Comparison of ENCODE assay signal across 10 mouse cellular contexts in genomic region chr9:100571511-100571910, GRCm38 (mm10). TPM values are rescaled to one million over a fixed set of nuclear protein-coding genes. Genes with fewer than 3 reads are reported as not detected.
A peak's percentile ranks its signal among the peaks of the same experiment; 100 is the strongest.
DNase-seq lines count a peak whose midpoint lies in the region; ATAC-seq and TF ChIP-seq lines count a peak whose summit lies in the region.
"Had no signal": no experiment of that assay in that cellular context is flagged by ENCODE, and none has a peak within 500 bp of the region (broad histone marks: within the 10 kb centered on the region; RNA-seq: fewer than 3 reads in every experiment).

No protein-coding gene starts in this region.

- no peak overlapping the region for H3K27ac ChIP-seq in kidney, embryonic 15.5 days
- H3K27ac ChIP-seq in embryonic facial prominence, embryonic 15.5 days (replicated peaks) = no peak overlapping the region
- no peak overlapping the region for H3K27ac ChIP-seq in forebrain, postnatal 0 days (ENCODE audit: low read depth, low read length)
- H3K27ac ChIP-seq in midbrain, embryonic 13.5 days = no peak overlapping the region

- DNase-seq in kidney, adult 9 months = no peak
- no peak for DNase-seq in forebrain, postnatal 0 days
- DNase-seq in gastrocnemius, postnatal 14 days = no peak
- no peak for DNase-seq in kidney, postnatal 36 days
- DNase-seq in kidney, adult 11 months = no peak
- DNase-seq: cerebellum, adult 11 months had no signal

- no peaks in the 10 kb centered on the region for H3K9me3 ChIP-seq in kidney, embryonic 15.5 days (replicated peaks)
- no peaks in the 10 kb centered on the region for H3K9me3 ChIP-seq in embryonic facial prominence, embryonic 15.5 days (replicated peaks)
- H3K9me3 ChIP-seq in forebrain, postnatal 0 days (ENCODE audit: low read length) = no peaks in the 10 kb centered on the region
- H3K9me3 ChIP-seq in midbrain, embryonic 13.5 days = no peaks in the 10 kb centered on the region

- peak overlapping the region; percentile 72 for H3K4me3 ChIP-seq in kidney, embryonic 15.5 days (replicated peaks)
- H3K4me3 ChIP-seq in embryonic facial prominence, embryonic 15.5 days (replicated peaks) = no peak overlapping the region; the same call in 1 of the 2 replicates
- no peak overlapping the region for H3K4me3 ChIP-seq in forebrain, postnatal 0 days (ENCODE audit: low read depth, low read length)
- peak overlapping the region; percentile 68 for H3K4me3 ChIP-seq in midbrain, embryonic 13.5 days (replicated peaks)

- H3K9ac ChIP-seq in kidney, embryonic 15.5 days = no peak overlapping the region
- H3K9ac ChIP-seq in embryonic facial prominence, embryonic 15.5 days = no peak overlapping the region
- no peak overlapping the region for H3K9ac ChIP-seq in forebrain, postnatal 0 days
- H3K9ac ChIP-seq in midbrain, embryonic 13.5 days (replicated peaks) = peak overlapping the region; percentile 78; the same call in 1 of the 2 replicates

- TF ChIP-seq CTCF in forebrain, postnatal 0 days (IDR thresholded peaks at IDR 0.05; ENCODE audit: low read depth) = no peak

- peaks cover 13% of the 10 kb centered on the region; the same call in 1 of the 2 replicates for H3K4me1 ChIP-seq in kidney, embryonic 15.5 days
- peaks cover 11% of the 10 kb centered on the region for H3K4me1 ChIP-seq in embryonic facial prominence, embryonic 15.5 days
- peaks cover 3% of the 10 kb centered on the region; the same call in 1 of the 2 replicates for H3K4me1 ChIP-seq in forebrain, postnatal 0 days (ENCODE audit: insufficient read depth)
- H3K4me1 ChIP-seq in midbrain, embryonic 13.5 days (replicated peaks) = peaks cover 10% of the 10 kb centered on the region

- ATAC-seq in kidney, embryonic 15.5 days (replicated peaks; ENCODE audit: low FRiP score) = no peak
- ATAC-seq in embryonic facial prominence, embryonic 15.5 days (ENCODE audit: insufficient number of reproducible peaks, low FRiP score, low TSS enrichment, low read depth) = no peak
- no peak for ATAC-seq in forebrain, postnatal 0 days
- ATAC-seq in midbrain, embryonic 13.5 days = no peak

- 0 out of 2 replicates have a peak, but pooled peaks cover 3% of the 10 kb centered on the region for H3K27me3 ChIP-seq in kidney, embryonic 15.5 days
- no peaks in the 10 kb centered on the region for H3K27me3 ChIP-seq in embryonic facial prominence, embryonic 15.5 days
- H3K27me3 ChIP-seq in forebrain, postnatal 0 days (ENCODE audit: insufficient read depth, low read length) = no peaks in the 10 kb centered on the region; the same call in 1 of the 2 replicates
- peaks cover 3% of the 10 kb centered on the region; the same call in 1 of the 2 replicates for H3K27me3 ChIP-seq in midbrain, embryonic 13.5 days

- peak overlapping the region; percentile 96 for H3K4me2 ChIP-seq in kidney, embryonic 15.5 days
- H3K4me2 ChIP-seq in embryonic facial prominence, embryonic 15.5 days (replicated peaks) = peak overlapping the region; percentile 96; the same call in 1 of the 2 replicates
- peak overlapping the region; percentile 65 for H3K4me2 ChIP-seq in forebrain, postnatal 0 days (ENCODE audit: low read depth)
- peak overlapping the region; percentile 60 for H3K4me2 ChIP-seq in midbrain, embryonic 13.5 days (replicated peaks)

- 73% methylated on average over 1 of the region's 1 CpGs for WGBS in kidney, embryonic 15.5 days
- WGBS in embryonic facial prominence, embryonic 15.5 days = 67% methylated on average over 1 of the region's 1 CpGs
- WGBS in forebrain, postnatal 0 days = 94% methylated on average over 1 of the region's 1 CpGs
- WGBS in midbrain, embryonic 13.5 days = 79% methylated on average over 1 of the region's 1 CpGs

- intact Hi-C loops in gastrocnemius, postnatal 14 days (cut with DNase I; ENCODE audit: low total_unique reads) = no loop called here

- no peaks in the 10 kb centered on the region for H3K36me3 ChIP-seq in kidney, embryonic 15.5 days
- no peaks in the 10 kb centered on the region for H3K36me3 ChIP-seq in embryonic facial prominence, embryonic 15.5 days
- no peaks in the 10 kb centered on the region for H3K36me3 ChIP-seq in forebrain, postnatal 0 days (ENCODE audit: insufficient read depth)
- H3K36me3 ChIP-seq in midbrain, embryonic 13.5 days = no peaks in the 10 kb centered on the region
- H3K36me3 ChIP-seq: G1E had no signal

RNA-seq across cellular contexts. Expression of gene Slc35g2, which starts 0.6 kb away (rescaled TPM):
- polyA plus RNA-seq in kidney, embryonic 15.5 days (2015; fragmentation: Nextera tagmentation; extraction: Ambion mirVana) = 4.5 and 5.6 TPM in 2 replicates
- polyA plus RNA-seq in embryonic facial prominence, embryonic 15.5 days (2015; fragmentation: Nextera tagmentation; extraction: Ambion mirVana) = 4.1 and 4.8 TPM in 2 replicates
- 9.4 and 13.5 TPM in 2 replicates for total RNA-seq in forebrain, postnatal 0 days (2014; rRNA removed)
- 5.6 and 10.5 TPM in 2 replicates for polyA plus RNA-seq in forebrain, postnatal 0 days (2015; fragmentation: Nextera tagmentation; extraction: Ambion mirVana)
- 12.0 and 12.2 TPM in 2 replicates for polyA plus RNA-seq in midbrain, embryonic 13.5 days (2015; fragmentation: Nextera tagmentation; extraction: Ambion mirVana)
- total RNA-seq in gastrocnemius, postnatal 14 days (2021) = under 1 TPM; 0.60 to 0.80 TPM
- polyA plus RNA-seq: G1E had no signal

RNA-seq across cellular contexts. Expression of gene Nck1, which starts 25.6 kb away (rescaled TPM):
- polyA plus RNA-seq in kidney, embryonic 15.5 days (2015; fragmentation: Nextera tagmentation; extraction: Ambion mirVana) = 71.5 and 76.8 TPM in 2 replicates
- polyA plus RNA-seq in embryonic facial prominence, embryonic 15.5 days (2015; fragmentation: Nextera tagmentation; extraction: Ambion mirVana) = 63.6 and 64.2 TPM in 2 replicates
- 14.7 and 19.5 TPM in 2 replicates for total RNA-seq in forebrain, postnatal 0 days (2014; rRNA removed)
- 24.4 and 28.0 TPM in 2 replicates for polyA plus RNA-seq in forebrain, postnatal 0 days (2015; fragmentation: Nextera tagmentation; extraction: Ambion mirVana)
- polyA plus RNA-seq in midbrain, embryonic 13.5 days (2015; fragmentation: Nextera tagmentation; extraction: Ambion mirVana) = 61.6 and 64.2 TPM in 2 replicates
- 10 to 100 TPM; 29.3 to 33.0 TPM for total RNA-seq in gastrocnemius, postnatal 14 days (2021)

RNA-seq across cellular contexts. Expression of gene Stag1, which starts 26.1 kb away (rescaled TPM):
- polyA plus RNA-seq in kidney, embryonic 15.5 days (2015; fragmentation: Nextera tagmentation; extraction: Ambion mirVana) = 45.0 and 48.9 TPM in 2 replicates
- polyA plus RNA-seq in embryonic facial prominence, embryonic 15.5 days (2015; fragmentation: Nextera tagmentation; extraction: Ambion mirVana) = 33.8 and 40.4 TPM in 2 replicates
- 51.1 and 65.1 TPM in 2 replicates for total RNA-seq in forebrain, postnatal 0 days (2014; rRNA removed)
- 22.4 and 22.9 TPM in 2 replicates for polyA plus RNA-seq in forebrain, postnatal 0 days (2015; fragmentation: Nextera tagmentation; extraction: Ambion mirVana)
- 41.6 and 46.4 TPM in 2 replicates for polyA plus RNA-seq in midbrain, embryonic 13.5 days (2015; fragmentation: Nextera tagmentation; extraction: Ambion mirVana)
- total RNA-seq in gastrocnemius, postnatal 14 days (2021) = 10 to 100 TPM; 24.2 to 27.9 TPM

Comparison
In these comparisons a context has a peak if more than half of its experiments do, and no peak if none do; other contexts are left out.
1. H3K4me3 ChIP-seq: peak in kidney, embryonic 15.5 days (single experiment) and midbrain, embryonic 13.5 days (single experiment); none in embryonic facial prominence, embryonic 15.5 days (single experiment) and forebrain, postnatal 0 days (single experiment).
2. Peak in every context shown above with its lines, with median percentiles within 50 percentile points of each other: H3K4me2 ChIP-seq.